ENCODE assay signal across 14 mouse cellular contexts in genomic region chr7:110619086-110619611, GRCm38 (mm10). TPM values are rescaled to one million over a fixed set of nuclear protein-coding genes. Genes with fewer than 3 reads are reported as not detected.
DNase-seq lines count a peak whose midpoint lies in the region; ATAC-seq lines count a peak whose summit lies in the region.
"Had no signal": no experiment of that assay in that cellular context is flagged by ENCODE, and none has a peak within 500 bp of the region (broad histone marks: within the 10 kb centered on the region; RNA-seq: fewer than 3 reads in every experiment).

No protein-coding gene starts in this region.

- no peak for ATAC-seq in kidney, embryonic 14.5 days (ENCODE audit: low FRiP score, low TSS enrichment)
- ATAC-seq in heart, embryonic 15.5 days (replicated peaks; ENCODE audit: insufficient number of reproducible peaks, insufficient read depth, low FRiP score, low read depth), result peak; percentile 59
- ATAC-seq in megakaryocyte-erythroid progenitor cell, adult 5-6 weeks (replicated peaks; ENCODE audit: low FRiP score, low TSS enrichment, poor library complexity, severe bottlenecking), result peak; percentile 90

- H3K9me3 ChIP-seq in kidney, embryonic 14.5 days (ENCODE audit: control insufficient read depth, low read length), result no peaks in the 10 kb centered on the region
- no peaks in the 10 kb centered on the region for H3K9me3 ChIP-seq in heart, embryonic 15.5 days (replicated peaks)
- no peaks in the 10 kb centered on the region for H3K9me3 ChIP-seq in hindbrain, embryonic 10.5 days
- H3K9me3 ChIP-seq: embryonic facial prominence, embryonic 15.5 days; midbrain, embryonic 12.5 days; neural tube, embryonic 13.5 days had no signal

- no peaks in the 10 kb centered on the region for H3K4me1 ChIP-seq in kidney, embryonic 14.5 days (ENCODE audit: control insufficient read depth, insufficient read depth, low read length)
- H3K4me1 ChIP-seq in heart, embryonic 15.5 days (replicated peaks), result peaks cover 23% of the 10 kb centered on the region
- H3K4me1 ChIP-seq in hindbrain, embryonic 10.5 days (replicated peaks), result peaks cover 11% of the 10 kb centered on the region

- H3K9ac ChIP-seq in kidney, embryonic 14.5 days (ENCODE audit: low read depth, low read length), result peak overlapping the region; percentile 38; the same call in 1 of the 2 replicates
- H3K9ac ChIP-seq in heart, embryonic 15.5 days, result no peak overlapping the region
- H3K9ac ChIP-seq: embryonic facial prominence, embryonic 15.5 days; midbrain, embryonic 12.5 days; neural tube, embryonic 13.5 days had no signal

- no peak overlapping the region for H3K4me2 ChIP-seq in kidney, embryonic 14.5 days (replicated peaks; ENCODE audit: low read depth, low read length)
- H3K4me2 ChIP-seq in heart, embryonic 15.5 days, result peak overlapping the region; percentile 51
- H3K4me2 ChIP-seq: embryonic facial prominence, embryonic 15.5 days; midbrain, embryonic 12.5 days; neural tube, embryonic 13.5 days had no signal

- no peak for DNase-seq in kidney, adult 18-20 months
- DNase-seq in MEL-GATA-1-ER (ENCODE audit: extremely low read depth, low read depth), result peak; percentile 26
- no peak for DNase-seq in layer of hippocampus, adult 9-11 months
- no peak for DNase-seq in hindbrain, embryonic 10.5 days (ENCODE audit: low spot score)
- DNase-seq in adrenal gland, postnatal 4 days (ENCODE audit: low spot score in 2 of 2), result no peak
- DNase-seq: cerebellum, postnatal 36 days; kidney, postnatal 14 days had no signal

- WGBS in kidney, embryonic 14.5 days, result 37% methylated on average over 9 of the region's 9 CpGs
- WGBS in heart, embryonic 15.5 days, result 9% methylated on average over 9 of the region's 9 CpGs
- 57% methylated on average over 9 of the region's 9 CpGs for WGBS in hindbrain, embryonic 10.5 days

- H3K36me3 ChIP-seq in kidney, embryonic 14.5 days (ENCODE audit: control insufficient read depth, insufficient read depth, low read length), result no peaks in the 10 kb centered on the region
- H3K36me3 ChIP-seq in heart, embryonic 15.5 days, result no peaks in the 10 kb centered on the region
- H3K36me3 ChIP-seq in hindbrain, embryonic 10.5 days, result no peaks in the 10 kb centered on the region
- H3K36me3 ChIP-seq: embryonic facial prominence, embryonic 15.5 days; midbrain, embryonic 12.5 days; neural tube, embryonic 13.5 days had no signal

- H3K27me3 ChIP-seq in kidney, embryonic 14.5 days (ENCODE audit: control insufficient read depth, insufficient read depth, low read length), result no peaks in the 10 kb centered on the region
- no peaks in the 10 kb centered on the region for H3K27me3 ChIP-seq in heart, embryonic 15.5 days
- H3K27me3 ChIP-seq in hindbrain, embryonic 10.5 days (ENCODE audit: insufficient read depth, poor library complexity, severe bottlenecking), result peaks cover 33% of the 10 kb centered on the region
- H3K27me3 ChIP-seq: embryonic facial prominence, embryonic 15.5 days had no signal

- no peak overlapping the region for H3K27ac ChIP-seq in kidney, embryonic 14.5 days (ENCODE audit: low read depth, low read length)
- peak overlapping the region; percentile 89 for H3K27ac ChIP-seq in heart, embryonic 15.5 days
- no peak overlapping the region for H3K27ac ChIP-seq in hindbrain, embryonic 10.5 days
- H3K27ac ChIP-seq: embryonic facial prominence, embryonic 15.5 days; midbrain, embryonic 12.5 days; neural tube, embryonic 13.5 days; stomach, postnatal 0 days had no signal

- H3K4me3 ChIP-seq in kidney, embryonic 14.5 days (ENCODE audit: low read length), result no peak overlapping the region
- peak overlapping the region; percentile 2; the same call in 1 of the 2 replicates for H3K4me3 ChIP-seq in heart, embryonic 15.5 days
- H3K4me3 ChIP-seq in hindbrain, embryonic 10.5 days, result no peak overlapping the region
- H3K4me3 ChIP-seq: embryonic facial prominence, embryonic 15.5 days; midbrain, embryonic 12.5 days; neural tube, embryonic 13.5 days had no signal

RNA-seq across cellular contexts. Expression of gene Sbf2, which starts 4.4 kb away (rescaled TPM):
- polyA plus RNA-seq in kidney, embryonic 14.5 days (2014; fragmentation: Nextera tagmentation; extraction: Ambion mirVana), result 29.6 and 44.6 TPM in 2 replicates
- polyA plus RNA-seq in heart, embryonic 15.5 days (2015; fragmentation: Nextera tagmentation; extraction: Ambion mirVana), result 30.8 TPM in 2 replicates
- total RNA-seq in megakaryocyte-erythroid progenitor cell, adult 5-6 weeks (2014; fragmentation: Nextera tagmentation), result 0.35 and 2.2 TPM in 2 replicates
- total RNA-seq in megakaryocyte-erythroid progenitor cell, adult 5-6 weeks (2017), result 0.34 TPM in 1 of 2 replicates, not detected in the other
- 31.4 and 34.8 TPM in 2 replicates for polyA plus RNA-seq in hindbrain, embryonic 10.5 days (2016; fragmentation: Nextera tagmentation; extraction: Ambion mirVana)
- total RNA-seq in adrenal gland, postnatal 4 days (2021), result 10 to 100 TPM; 73.6 to 76.2 TPM

RNA-seq across cellular contexts. Expression of gene Adm, which starts 8.3 kb away (rescaled TPM):
- 4.2 and 5.0 TPM in 2 replicates for polyA plus RNA-seq in kidney, embryonic 14.5 days (2014; fragmentation: Nextera tagmentation; extraction: Ambion mirVana)
- 18.4 and 20.5 TPM in 2 replicates for polyA plus RNA-seq in heart, embryonic 15.5 days (2015; fragmentation: Nextera tagmentation; extraction: Ambion mirVana)
- not detected in 2 replicates for total RNA-seq in megakaryocyte-erythroid progenitor cell, adult 5-6 weeks (2014; fragmentation: Nextera tagmentation)
- not detected in 2 replicates for total RNA-seq in megakaryocyte-erythroid progenitor cell, adult 5-6 weeks (2017)
- polyA plus RNA-seq in hindbrain, embryonic 10.5 days (2016; fragmentation: Nextera tagmentation; extraction: Ambion mirVana), result 5.9 and 6.8 TPM in 2 replicates
- total RNA-seq in adrenal gland, postnatal 4 days (2021), result 10 to 100 TPM; 26.9 to 28.0 TPM
